Mouse (Mus musculus): ENCODE results near the gene Tomm20.
"Not testable (repeated sequence)": the region's sequence is repeated elsewhere in the genome, so short reads cannot be mapped to it uniquely, and the experiment has no call there.

Gene Tomm20

DNA sequence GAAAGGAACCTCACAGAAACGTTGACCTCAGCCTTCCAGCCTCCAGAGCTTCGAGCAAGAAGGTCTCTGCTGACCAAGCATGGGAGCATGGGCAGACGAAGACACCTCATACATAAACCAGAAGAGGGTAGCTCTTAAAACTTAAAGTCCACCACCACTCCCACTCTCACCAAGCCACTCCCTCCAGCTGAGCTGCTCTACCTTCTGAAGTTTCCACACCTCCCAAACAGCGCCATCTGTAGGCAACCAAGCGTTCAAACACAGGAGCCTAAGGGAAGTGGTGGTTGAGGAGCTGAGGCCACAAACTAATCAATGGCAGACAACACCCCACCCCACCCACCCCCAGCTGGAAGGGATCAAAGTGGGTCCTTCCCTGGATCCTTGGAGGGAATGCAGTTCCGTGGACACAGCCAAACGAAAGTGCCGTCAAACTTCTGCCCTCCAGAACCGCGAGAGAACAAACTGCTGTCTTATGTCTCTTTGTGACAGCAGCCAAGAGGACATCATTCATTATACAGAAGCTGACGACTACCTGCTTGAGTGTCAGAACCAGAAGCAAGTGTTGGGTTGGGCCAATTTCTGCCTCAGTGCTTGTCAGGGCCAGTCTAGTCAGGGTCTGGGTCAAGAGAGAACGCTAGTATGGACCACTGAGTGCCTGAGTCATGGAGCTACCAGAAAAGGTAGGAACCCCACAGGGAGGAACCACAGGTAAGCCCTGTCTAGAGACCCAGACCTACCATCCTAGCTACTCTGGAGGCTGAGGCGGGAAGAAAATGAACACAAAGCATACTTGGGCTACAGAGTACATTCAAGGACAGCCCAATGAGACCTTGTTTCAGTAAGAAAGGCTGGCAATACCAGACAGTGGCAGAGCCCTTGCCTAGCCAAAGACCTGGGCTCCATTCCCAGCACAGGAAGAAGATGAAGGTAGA is 59.8 kb downstream of the Tomm20 start:
- peak; percentile 57 for DNase-seq (ENCODE audit: low read depth, low spot score)

DNA sequence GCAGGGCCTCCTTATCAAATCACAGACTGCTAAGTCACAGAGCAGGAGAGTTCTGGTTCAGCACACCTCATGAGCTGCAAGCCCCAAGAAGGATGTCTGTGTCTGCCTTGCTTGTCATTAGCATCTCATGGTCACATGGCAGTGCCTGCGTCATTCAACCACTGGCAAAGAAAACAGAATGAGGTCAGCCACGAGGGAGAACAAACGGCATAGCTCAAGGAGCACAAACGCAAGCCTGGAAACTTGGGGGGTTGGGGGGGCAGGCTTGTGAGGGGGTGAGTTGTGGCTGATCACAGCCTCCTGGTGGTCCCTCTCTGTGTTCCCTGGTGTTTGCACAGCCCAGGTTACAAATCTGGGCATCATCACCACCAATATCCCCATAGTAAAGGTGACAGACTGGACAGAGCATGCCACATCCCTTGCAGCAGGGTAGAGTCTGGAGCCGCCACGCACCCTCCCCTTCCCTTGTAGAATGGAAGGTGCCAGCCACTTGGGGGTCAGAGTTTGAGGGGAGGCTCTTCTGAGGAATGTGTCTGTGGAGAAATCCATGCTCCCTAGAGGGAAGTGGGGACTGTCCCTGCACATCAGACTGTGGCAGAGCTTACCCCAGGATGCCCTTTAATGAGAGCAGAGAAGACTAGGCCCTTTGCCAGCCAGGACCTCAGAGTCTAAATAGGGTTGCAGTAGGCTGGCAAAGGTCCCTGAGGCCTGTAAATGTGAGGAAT is 61.3 kb downstream of the Tomm20 start:
- DNase-seq (ENCODE audit: low read depth, low spot score): peak; percentile 90

DNA sequence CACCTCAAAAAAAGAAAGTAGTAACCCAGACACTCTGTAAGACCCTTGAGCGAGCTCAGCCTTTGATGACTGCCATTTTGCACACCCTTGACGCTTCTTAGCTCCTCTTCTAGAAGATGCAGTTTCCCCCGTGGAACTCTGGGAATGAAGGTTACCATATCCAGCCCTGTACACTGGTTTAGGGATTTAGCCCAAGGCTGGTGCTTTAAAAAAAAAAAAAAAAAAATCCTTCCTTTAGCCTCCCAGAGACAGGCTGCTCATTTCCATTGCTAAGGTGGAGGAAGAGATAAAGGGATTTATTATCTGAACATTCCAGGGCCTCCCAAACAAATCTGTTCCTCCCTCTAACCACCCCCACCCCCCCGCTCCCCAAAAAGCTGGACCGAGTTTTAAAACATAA is 61.9 kb downstream of the Tomm20 start:
- no peak for DNase-seq (ENCODE audit: low read depth, low spot score)

DNA sequence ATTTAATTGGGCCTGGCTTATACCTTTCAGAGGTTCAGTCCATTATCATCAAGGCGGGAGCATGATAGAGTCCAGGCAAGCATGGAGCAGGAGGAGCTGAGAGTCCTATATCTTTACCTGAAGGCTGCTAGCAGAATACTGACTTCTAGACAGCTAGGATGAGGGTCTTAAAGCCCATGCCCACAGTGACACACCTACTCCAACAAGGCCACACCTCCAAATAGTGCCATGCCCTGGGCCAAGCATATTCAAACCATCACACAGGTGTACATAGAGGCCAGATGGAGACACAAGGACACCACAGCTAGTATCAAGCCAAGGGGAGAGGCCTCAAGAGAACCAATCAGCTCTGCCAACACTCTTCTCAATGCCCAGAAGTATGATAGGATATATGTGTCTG is 63.1 kb downstream of the Tomm20 start:
- DNase-seq (ENCODE audit: low read depth, low spot score): not testable (repeated sequence)

DNA sequence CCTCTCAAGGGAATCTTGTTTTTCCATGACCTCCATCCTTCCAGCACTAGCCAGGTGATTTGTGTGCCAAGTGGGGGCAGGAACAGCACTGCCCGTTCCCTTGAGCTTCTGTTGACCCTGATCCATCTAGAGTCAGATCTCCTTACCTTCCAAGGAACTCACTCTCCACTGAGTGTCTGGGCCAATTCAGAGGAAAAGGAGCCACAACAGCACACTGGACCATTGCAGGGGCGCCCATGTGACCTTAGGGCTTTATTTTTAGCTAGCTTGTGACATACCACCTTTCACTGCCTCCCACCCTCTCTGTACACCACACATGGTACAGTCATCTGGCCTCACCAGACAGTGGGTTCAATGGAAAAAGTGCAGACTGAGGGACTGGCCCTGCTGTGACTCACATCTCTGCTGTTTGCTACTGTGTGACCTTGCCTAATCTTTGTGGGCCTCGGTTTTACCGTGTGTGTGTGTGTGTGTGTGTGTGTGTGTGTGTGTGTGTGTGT is 64.0 kb downstream of the Tomm20 start:
- DNase-seq (ENCODE audit: low read depth, low spot score): no peak

Data from brain, adult 2 months (tissue).